Mouse (Mus musculus) heart, adult 9 months (tissue): ENCODE data around the gene Nfatc2ip.

Experiments
- DNase-seq, 2 experiments: peaks; one replicate each; pipeline ENCODE4 v3.0.0; 2022; ENCODE audit warnings: low spot score in 2 of 2

The Nfatc2ip gene

GRCm38 (mm10) chr7:126396298-126397119 lies at the start of gene Nfatc2ip:
Nfatc2ip (minus strand) TSS chr7:126396737.
- DNase-seq, result peak; percentile 98

- no peak for DNase-seq
These were observed 49.7 kb upstream of the Nfatc2ip start for GRCm38 (mm10) chr7:126446217-126446616.

DNA sequence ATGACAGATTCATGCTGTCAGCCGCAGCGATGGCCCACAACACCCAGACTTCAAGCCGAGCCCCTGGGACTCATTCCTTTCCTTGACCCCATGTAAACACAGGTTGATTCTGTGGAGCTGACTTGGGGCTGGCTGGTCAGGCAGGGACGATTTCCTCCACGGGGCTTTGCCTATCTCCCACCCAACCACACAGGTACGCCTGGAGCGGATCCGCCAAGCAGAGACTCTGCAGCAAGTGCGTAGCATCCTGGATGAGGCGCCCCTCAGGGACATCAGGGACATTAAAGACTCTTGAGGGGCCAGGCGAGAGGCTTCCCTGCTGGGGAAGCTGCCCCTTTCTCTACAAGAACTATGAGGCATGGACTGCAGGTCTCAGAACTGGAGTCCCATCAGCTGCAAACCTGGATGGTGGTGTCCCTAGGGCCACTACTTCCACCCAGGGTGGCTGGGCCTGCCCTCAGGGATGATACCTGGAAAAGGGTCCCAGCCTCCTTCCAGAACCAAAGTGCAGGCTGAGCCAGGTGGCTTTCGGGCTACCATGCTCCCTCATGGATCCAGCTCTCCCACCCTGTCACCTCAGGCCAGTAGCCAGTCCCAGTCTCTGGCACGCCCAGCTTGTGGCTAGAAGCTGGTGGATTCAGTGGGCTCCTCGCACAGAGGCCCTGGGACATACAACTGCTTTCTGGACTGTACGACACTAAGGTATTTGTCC lies 48.7 kb upstream of the Nfatc2ip start:
- no peak for DNase-seq

- DNase-seq, result no peak
These were observed 48.0 kb upstream of the Nfatc2ip start for GRCm38 (mm10) chr7:126444536-126444935.

DNA sequence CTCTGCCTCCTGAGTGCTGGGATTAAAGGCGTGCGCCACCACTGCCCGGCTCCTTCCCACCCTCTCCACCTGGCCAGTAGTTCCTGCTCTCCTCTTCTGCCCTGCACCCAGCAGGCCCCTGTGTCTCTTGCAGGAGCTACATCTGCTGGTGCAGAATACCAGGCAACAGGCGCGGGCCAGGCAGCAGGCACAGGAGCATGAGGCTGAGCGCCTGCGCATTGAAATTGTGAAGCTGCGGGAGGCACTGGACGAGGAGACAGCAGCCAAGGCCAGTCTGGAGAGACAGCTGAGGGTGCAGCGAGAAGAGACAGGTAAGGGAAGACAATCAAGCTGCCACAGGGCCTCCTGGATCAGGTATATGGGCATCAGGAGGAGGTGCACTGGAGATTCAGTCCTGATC lies 47.5 kb upstream of the Nfatc2ip start:
- DNase-seq, result no peak

GRCm38 (mm10) chr7:126440134-126440533 lies 43.6 kb upstream of the Nfatc2ip start:
- no peak for DNase-seq

DNA sequence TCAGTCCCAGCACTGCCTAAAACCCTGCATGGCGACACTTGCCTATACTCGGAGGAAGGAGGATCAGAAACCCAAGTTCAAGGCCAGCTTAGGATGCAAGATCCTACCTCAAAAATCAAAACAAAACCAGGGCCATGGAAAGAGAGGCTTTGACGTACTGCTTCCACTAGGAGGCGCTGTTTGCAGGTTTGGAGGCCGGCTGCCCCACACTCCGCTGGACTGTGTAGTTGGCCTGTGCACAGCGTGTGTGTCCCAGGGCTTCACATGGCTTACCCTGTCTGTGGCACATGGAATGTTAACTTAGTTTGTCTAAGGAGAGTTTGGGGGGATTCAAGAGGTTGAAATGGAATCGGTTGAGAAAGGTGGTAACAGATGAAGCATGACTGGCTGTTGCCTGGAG lies 40.3 kb upstream of the Nfatc2ip start:
- DNase-seq, result peak in 1 of 2 experiments; percentile 43

DNA sequence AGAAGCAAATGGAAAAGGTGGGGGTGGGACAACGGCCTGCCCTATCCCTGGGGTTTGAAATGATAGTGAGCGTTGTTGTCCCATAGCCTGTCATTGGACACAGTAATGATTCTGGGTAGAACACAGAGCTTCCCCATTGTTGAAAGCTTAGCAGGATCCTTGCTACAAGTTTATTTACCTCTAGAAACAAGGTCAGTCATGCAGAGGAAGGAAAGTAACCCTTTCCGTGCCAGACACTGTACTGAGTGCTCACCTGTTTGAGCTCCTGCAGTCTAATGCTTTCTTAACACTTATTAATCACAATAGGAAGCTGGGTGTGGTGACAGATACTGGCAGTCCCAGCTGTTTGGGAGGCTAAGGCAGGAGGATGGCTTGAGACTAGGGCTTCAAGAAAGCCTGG lies 39.3 kb upstream of the Nfatc2ip start:
- no peak for DNase-seq

DNA sequence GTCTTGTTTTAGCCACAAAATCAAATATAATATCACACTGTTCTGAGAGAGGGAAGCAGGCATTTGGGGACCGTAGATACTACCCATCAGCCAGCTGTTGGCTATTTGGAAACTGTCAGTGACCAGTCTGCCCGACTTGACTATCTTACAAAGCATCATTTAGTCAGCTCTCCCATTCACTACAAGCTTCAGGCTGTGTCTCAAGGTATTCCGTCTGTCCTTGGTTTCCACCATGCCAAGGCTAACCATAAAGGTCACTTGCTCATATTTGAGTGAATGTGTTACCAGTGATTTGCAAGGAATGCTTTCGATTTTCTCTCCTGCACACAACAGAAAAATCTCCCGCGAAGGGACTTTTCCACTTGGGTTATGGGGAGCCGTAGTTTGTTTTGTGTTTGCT lies 38.2 kb upstream of the Nfatc2ip start:
- DNase-seq, result no peak

DNA sequence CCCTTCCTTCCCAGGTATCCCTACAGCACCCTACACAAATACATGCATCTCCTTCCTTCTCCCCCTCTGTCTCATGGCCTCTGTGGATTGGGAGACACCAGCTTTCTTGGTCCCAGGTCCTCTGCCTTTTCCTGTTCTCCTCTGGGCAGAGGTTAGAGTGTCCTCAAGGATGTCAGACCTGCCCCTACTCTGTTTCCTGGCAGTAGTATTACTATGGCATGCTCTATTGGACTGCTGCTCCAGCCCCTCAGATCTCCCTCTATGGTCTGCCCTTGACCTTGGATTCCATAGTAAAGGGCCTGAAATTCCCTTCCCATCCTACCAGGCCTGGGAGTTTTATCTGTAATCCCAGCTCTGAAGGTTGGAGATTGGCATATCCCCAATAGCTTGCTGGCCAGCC lies 33.6 kb upstream of the Nfatc2ip start:
- DNase-seq, result no peak

DNA sequence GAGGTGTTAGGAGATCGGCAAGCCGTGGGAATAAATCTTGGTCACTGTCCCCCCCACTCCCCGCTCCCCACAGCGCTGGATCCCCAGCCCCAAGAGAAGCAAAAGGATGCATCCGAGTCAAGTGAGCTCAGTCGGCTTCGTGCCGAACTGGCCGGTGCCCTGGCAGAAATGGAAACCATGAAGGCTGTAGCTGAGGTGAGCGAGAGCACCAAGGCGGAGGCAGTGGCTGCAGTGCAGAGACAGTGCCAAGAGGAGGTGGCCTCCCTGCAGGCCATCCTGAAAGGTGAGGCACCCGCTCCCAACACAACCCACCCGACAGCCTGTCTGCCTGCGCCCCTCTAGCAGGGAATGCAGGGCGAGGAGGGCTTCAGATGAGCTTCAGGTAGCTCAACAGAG lies 33.0 kb upstream of the Nfatc2ip start:
- DNase-seq, result no peak

- peak; percentile 90 to 93 for DNase-seq
These were observed 32.3 kb upstream of the Nfatc2ip start, which contains the start of gene Rabep2 for GRCm38 (mm10) chr7:126428631-126429502. Rabep2 (plus strand) TSS chr7:126428759.

DNA sequence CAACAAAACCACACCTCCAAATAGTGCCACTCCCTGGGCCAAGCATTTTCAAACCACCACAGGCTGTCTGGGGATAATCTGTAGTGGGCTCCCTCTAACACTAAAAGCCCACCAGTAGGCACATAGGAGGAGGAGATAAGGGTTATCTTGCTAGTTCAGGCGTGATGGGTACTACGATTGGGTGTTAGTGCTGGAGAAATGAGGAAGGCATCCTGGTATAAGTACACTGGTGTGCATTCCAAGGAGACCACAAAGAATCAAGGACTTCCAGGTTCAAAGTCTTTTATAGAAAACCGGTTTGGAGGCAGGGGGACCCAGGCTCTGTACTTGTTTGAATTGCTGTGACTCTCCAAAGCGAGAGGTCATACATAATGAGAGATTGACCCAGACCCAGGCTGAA lies 31.6 kb upstream of the Nfatc2ip start:
- DNase-seq, result no peak

GRCm38 (mm10) chr7:126427323-126427860 lies 30.9 kb upstream of the Nfatc2ip start:
- no peak for DNase-seq

DNA sequence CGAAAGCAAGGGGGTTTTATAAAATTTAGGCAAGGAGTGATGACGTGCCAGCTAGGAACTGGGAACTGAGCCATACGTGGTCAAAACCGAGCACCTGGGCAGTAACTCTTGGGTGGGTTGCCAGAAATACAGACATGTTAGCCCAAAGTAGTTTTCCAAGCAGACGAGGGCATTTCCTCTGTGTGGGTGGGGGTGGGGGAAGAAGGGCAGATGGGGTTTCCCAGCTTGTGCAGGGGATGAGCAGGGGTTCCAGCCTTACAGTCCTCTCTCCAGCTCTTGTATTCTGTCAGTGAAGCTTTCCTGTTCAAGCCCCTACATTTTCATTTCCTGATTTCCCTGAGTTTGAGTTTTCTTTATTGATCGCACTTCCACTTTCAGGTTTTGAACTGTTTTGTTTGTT lies 27.6 kb upstream of the Nfatc2ip start:
- DNase-seq, result no peak

GRCm38 (mm10) chr7:126421756-126422155 lies 25.2 kb upstream of the Nfatc2ip start:
- DNase-seq, result no peak

DNA sequence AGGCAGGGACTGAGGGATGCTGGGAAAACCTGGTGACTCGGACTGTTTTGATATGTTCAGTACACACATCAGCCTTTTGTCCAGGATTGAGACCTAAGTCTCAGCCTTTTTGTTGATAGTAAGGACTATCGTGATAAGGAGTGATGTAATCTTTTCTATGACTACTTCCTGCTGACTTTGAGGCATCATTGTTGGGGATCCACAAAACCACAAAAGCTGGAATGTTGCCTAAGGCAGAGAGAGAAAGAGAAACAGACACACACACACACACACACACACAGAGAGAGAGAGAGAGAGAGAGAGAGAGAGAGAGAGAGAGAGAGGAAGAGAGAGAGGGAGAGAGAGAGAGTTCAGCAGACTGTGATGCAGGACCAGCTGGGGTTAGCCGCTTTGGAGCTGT lies 22.0 kb upstream of the Nfatc2ip start:
- no peak for DNase-seq

- DNase-seq, result no peak
These were observed 21.1 kb upstream of the Nfatc2ip start for GRCm38 (mm10) chr7:126417606-126418005.

DNA sequence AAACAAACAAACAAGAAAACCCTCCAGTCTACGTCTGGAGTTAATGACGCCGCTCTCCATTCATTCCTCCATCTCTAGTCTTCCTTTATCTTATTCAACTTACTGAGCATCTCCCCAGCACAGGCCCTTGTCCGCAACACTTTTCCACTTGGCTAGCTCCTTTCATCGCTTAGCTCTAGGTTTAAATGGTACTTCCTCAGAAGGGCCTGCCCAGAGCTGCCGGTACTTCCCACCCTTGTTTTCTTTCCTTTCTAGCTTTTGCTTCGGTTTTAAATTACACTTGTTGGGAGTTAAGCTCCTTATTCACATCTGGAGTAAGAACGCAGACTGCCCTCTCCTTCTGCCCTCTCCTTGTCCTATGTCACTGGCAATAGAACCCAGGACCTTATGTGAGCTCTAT lies 20.5 kb upstream of the Nfatc2ip start:
- no peak for DNase-seq

DNA sequence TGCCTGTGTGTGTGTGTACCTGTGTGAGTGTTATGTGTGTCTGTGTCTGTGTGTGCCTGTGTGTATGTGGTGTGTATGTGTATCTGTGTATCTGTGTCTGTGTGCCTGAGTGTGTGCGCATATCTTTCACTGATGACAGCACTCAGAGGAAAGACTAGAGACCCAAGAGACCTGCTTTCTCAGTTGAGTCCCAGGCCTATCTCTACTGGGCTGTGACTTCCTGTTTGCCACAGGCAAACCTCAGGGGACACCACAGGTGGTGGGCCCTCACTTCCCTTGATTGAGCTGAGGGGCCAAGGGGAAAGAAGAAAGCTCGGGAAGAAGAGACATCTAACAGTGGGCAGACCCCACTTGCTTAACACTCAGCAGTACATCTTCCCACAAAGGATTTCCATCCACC lies 20.1 kb upstream of the Nfatc2ip start:
- DNase-seq, result no peak

- no peak for DNase-seq
These were observed 18.2 kb upstream of the Nfatc2ip start, which contains the start of gene Cd19 for GRCm38 (mm10) chr7:126414725-126415124. Cd19 (minus strand) TSS chr7:126414889.

DNA sequence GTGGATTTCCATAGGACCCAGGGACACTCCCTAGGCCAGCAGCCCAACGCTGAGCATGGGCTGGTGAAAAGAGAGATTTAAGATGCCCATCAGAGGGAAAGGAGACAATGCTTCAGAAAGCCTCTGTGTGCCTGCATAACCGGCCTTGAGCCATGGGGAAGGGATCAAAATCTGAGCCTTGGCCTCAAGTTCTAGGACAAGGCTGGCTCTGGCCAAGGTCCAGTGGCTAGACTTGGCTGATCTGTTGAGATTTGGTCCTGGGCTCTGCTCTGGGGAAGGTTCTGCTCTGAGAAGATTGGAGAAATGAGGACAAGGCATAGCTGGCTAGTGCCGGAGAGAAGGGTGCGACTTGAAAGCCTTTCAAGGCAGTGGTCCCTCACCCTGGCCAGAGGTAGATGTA lies 14.5 kb upstream of the Nfatc2ip start:
- DNase-seq, result no peak
